Mouse (Mus musculus): ENCODE data around the gene Pacrg. TPM values are rescaled to one million over a fixed set of nuclear protein-coding genes. Genes with fewer than 3 reads are reported as not detected.

The Pacrg gene
- not detected for polyA plus RNA-seq (2017; shearing (Covaris generic))

GRCm38 (mm10) chr17:10840148-10840707, at the start of gene Pacrg, which contains the start of gene Prkn:
Pacrg (minus strand) TSS chr17:10840311.
Prkn (plus strand) TSS chr17:10840384.

Other genes with a start within 250 kb of the Pacrg start
- under 1 TPM; 0.10 to 0.27 TPM for gene Prkn, start 73 bp upstream of the Pacrg start, polyA plus RNA-seq (2017; shearing (Covaris generic))